Mouse (Mus musculus): ENCODE results near the gene Cyp46a1.

DNA sequence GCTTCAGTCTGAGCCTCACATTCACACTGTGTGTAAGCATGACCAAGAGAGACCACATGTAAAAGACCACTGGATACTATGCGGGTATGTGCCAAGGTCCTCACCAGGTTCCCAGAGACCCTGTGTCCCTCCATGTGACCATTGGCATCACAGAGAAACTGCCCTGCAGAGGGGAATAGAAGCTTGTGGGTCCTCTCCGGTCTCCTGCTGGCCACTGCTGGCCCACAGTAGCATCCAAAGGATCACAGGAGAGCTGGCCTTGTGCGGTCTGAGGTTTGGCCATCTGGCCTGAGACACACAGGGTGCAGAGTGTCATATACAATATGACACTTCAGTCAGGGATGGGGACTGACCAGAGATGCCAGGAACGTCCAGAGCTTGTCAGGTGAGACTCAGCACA, 24.1 kb upstream of the Cyp46a1 start:
- TF ChIP-seq TAL1 (IDR thresholded peaks at IDR 0.05; ENCODE audit: low read length), result no peak
- TF ChIP-seq GATA1 (IDR thresholded peaks at IDR 0.05; ENCODE audit: low read length), result no peak
